Mouse (Mus musculus): ENCODE results near the gene Styx.
A peak's percentile ranks its signal among the peaks of the same experiment; 100 is the strongest.

Styx gene

DNA sequence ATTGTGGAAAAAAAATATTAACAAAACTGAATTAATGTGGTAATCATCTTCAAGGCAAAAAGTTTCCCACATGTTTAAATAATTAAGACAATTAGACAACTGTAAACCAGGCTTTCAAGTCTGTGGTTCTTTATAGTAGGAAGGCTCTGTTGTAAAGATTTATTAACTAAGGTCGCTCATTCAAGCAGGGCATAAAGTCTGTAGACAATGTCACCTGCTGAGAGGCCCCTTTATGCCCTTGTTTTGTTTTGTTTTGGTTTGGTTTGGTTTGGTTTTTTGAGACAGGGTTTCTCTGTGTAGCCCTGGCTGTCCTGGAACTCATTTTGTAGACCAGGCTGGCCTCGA, 88.0 kb downstream of the Styx start:
- no peak for DNase-seq (ENCODE audit: low read depth, low spot score)

DNA sequence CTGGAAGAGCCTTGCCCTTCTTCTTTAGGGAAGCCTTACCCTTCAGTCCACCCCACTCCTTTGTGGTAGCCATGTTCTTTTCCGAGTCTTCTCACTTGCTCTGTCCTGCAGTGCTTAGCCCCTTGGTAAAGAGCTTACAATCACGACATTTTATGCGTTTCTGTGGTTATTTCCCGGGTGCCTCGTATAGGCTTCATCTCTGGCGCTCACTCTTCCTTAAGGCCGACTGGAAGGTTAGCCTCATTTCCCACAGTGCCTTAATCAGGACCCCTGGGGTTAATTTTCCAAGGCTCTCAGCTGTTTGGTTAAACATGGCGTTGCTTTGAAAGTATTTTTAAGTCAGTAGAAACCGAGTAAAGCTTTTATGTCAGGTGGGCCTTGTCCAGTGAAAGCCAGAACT, 88.5 kb downstream of the Styx start:
- DNase-seq (ENCODE audit: low read depth, low spot score): no peak

DNA sequence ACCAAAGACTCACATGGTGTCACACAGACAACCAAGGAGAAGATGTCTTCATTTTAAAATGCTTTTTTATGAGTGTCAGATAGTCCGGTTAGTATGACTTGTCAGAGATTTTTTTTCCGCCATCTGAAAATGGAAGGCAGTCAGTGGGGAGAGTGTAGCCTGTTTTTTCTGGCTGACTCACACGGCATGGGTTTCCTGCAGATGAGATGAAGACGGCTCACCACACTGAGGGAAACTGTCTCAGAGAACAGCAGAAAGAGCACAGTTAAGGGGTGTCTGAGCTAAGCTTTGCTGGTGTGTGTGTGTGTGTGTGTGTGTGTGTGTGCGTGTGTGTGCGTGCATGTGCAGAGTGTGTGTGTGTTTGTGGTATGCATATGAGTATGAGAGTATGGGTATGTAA, 90.4 kb downstream of the Styx start:
- no peak for DNase-seq (ENCODE audit: low read depth, low spot score)

DNA sequence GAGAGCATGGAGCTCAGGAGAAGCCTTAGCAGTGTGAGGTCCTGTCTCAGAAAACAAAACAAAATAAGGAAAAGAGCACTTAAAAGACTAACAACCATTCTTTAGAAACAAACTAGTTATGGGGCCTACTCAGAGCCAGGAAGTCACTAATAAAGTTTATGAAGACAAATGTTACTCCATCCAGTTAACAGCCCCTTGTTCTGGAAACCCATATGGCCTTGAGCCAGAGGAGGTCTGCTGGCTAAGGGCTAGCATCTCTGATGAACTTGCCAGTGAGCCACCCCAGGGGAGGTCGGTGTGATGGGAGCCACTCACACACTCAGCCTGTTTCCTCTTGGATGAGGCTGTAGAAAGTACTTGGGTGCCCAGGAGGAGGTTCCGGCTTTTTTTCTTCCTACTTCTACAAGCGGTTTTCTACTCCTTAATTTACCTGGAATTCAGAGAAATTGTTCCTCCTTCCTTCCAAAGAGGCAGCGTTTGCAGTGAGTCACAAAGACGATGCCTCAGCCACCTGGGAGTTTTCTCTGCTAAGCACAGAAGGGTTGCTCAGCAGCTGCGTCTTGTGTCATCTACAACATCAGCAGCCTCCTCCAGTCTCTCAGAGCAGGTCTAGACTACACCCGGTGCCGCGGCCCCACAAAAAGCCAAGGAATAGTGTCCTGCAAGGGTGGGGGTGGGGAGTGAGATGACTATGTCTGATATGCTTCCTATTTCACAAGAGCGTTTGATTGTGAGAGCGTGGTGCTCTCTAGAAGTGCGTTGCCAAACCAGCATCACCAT, 92.1 kb downstream of the Styx start:
- DNase-seq (ENCODE audit: low read depth, low spot score): no peak

DNA sequence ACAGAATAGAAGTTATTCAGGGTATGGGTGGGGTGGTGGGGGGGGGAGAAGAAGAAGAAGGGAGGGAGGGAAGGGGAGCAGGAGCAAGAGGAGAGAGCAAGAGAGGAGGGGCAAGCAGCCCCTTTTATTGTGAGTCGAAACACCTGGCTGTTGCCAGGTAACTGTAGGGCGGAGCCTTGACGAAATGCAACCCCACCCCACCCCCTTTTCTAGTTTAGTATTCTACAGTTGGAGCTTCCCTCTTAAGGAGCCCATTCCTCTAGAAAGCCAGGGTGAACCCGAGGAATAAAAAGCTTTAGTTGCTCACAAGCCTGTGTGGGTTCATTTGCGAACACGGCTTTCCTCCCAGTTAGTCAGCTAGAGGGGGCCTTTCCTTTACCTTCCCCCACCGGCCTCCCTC, 94.0 kb downstream of the Styx start:
- DNase-seq (ENCODE audit: low read depth, low spot score): peak; percentile 62

DNA sequence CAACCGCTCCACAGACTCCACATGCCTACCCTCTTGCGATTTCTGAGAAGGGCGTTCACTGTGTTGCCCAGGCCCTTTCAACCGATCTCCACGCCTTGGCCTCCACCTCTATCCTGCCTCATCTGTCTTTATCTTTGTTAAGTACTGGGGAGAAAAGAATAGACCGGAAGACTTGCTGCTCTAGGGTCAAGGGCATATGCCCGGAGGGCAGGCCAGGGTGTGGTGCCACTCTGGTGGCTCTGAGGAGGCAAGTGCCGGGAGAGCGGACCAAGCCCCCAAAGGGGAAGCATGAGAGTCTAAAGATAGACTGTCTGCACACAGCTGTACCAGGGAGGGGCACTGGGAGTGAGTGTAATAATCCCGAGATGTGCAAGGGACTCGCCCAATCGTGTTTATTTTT, 94.6 kb downstream of the Styx start:
- peak; percentile 92 for DNase-seq (ENCODE audit: low read depth, low spot score)

DNA sequence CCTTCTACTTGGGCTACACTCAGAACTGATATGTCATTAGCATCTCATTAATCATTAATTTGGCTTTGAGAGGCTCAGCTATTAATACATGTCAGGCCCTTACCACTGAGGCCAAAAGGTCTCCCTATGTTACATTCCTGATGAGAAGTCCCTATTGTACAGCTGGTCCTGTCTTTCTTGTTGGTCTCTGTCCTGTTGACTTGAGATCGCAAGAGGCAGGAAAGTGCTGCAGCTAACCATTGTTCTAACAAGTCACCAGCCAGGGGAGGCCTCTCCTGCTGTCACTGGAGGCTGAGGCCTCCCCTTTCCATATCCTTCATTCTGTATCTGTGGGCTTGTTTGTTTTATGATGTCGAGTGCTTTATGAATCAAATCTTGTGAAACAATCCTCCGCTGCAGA, 95.9 kb downstream of the Styx start:
- DNase-seq (ENCODE audit: low read depth, low spot score): no peak

DNA sequence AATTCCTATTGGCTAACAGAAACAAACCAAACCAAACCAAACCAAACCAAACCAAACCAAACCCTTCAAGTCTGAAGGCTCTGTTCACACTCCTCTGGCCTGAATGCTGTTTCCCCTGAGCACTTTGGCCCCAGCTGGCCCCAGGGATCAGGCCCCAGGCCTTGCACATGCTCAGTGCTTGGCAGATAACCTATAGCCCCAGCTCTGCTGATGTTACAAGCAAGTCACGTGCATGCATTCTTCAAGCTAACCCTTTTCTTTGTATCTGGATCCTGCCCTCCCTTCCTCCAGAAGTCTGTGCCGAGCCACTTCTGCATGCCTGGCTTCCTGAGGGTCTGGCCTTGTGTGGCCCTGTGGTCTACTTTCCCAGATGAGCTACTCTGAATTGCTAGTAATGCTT, 100.2 kb downstream of the Styx start:
- DNase-seq (ENCODE audit: low read depth, low spot score): no peak

DNA sequence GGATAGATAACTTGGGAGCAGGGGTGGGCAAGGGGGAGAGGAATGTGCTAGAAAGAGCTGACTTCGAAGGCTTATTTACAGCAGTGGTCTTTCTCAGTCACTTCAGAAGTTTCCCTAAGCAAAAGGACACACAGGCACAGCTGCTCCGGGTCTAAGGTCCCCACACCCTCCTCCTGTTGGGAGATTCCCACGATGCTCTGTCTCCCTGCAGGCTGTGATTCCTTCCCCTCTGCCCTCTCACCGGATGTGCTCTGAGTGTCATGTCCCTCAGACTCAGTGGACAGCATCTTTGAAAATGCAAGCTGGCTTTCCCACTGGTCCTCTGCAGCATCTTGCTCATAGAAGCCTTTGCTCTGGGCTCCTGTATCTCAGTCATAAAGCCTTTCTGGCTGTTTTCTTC, 101.3 kb downstream of the Styx start:
- no peak for DNase-seq (ENCODE audit: low read depth, low spot score)

DNA sequence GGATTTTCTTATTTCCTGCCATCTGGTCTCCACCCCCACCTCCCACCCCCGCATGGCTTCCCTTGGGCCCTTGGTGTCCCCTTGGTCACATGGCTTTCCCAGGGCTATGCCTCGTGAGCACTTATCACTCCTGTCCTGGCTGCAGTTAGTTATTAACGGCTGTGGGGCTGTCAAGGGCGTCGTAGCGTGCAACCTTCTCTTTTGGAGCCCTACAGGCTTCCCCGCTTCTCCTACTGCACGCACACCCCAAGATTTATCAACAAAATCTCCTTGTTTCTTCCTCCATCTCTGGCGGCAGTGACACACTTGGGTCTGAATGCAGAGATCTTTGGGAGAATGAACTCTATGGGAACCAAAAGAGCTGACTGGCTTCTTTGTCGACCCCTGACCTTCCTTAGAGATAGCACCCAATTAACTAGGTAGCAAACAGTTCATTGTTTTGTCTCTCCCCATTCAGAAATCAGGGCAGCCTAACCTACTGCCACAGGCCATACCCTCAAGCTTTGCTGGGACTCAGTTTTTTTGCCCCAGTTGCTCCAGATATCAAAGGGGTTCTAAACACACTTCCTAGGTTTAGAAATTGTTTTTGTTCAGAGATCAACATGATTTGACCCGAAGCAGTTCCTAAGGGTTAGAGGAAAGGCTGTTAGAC, 102.1 kb downstream of the Styx start:
- no peak for DNase-seq (ENCODE audit: low read depth, low spot score)

DNA sequence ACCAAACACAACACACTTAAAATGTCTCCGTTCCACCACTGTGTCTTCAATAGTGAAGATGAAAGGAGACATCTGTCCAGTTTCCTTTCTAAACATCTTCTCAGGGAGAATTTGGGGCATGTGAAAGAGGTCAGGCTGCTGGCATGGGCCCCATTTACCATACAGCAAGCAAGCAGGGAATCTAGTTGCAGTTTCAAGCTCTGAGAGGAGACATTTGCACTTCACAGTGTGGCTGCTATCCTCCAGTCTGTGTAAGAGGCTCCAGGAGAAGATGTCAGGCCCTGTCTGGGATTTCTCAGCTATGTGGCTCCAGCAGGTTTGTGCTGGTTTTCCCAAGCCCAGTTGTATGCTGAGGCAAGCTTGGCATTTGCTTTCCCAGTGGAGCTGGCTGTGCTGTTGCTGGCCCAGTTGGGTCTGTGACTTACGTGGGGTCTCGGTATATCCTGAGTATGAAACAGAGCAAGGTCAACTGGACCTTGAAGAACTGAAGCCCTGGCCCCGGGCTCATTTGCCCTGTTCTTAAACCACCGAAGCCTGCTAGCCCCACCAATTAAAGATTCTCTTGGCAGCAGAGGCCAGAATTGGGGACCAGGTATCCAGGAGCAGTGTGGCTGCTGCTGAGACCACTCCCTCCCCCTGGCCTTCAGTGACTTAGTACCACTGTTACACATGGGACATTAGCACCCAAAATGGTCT, 102.8 kb downstream of the Styx start:
- DNase-seq (ENCODE audit: low read depth, low spot score): no peak

DNA sequence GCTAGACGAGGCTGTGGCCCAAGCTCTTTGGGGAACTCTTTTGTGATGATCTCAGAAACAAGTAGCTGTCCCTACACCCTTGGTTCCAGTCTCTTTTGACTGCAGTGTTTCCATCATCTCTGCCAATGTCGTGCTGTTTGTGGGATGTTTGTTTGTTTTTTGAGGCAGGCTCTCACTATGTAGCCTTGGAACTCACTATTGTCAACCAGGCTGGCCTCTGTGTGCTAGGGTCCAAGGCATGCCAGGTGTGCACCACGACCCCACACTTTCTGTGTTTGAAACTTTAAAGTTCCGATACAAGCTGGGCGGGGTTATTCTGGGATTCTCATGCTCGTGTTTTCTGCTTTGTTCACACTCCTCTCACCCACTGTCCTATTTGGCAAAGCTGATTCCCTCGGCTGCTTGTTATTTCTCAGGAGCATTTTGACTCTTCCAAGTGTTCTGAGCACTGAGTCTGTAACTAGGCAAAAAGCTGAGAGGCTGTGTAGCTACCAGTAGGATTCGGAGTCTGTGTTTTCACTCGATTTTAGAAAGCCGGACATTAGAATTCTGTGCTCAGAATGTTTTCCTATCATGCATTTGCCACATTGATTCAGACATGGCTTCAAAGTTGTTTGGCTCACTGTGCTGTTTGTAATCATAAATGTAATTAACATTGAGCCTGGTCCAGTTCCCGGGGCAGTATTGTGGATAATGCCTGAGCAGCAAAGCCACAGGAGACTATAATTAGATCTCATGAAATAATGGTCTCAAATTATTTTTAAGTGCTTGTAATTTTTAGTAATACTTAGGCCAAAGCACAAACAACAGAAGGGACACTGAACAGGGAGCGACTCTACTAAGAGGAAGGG, 105.0 kb downstream of the Styx start:
- no peak for DNase-seq (ENCODE audit: low read depth, low spot score)

DNA sequence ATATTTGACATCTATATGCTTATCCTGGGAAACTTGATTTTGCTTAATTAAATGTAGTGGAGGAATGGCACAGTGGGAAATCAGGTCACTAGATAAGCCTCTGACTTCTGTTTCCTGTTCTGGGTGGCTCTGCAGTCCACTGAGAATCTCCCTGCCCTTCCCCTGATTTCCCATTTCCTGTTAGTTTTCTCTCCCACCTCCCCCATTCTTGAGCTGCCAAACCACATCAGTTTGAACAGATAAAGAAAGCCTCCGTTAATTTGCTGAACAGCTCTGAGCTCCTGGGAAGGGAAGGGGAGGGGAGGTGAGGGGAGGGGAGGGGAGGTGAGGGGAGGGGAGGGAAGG, 105.6 kb downstream of the Styx start:
- DNase-seq (ENCODE audit: low read depth, low spot score): no peak

DNA sequence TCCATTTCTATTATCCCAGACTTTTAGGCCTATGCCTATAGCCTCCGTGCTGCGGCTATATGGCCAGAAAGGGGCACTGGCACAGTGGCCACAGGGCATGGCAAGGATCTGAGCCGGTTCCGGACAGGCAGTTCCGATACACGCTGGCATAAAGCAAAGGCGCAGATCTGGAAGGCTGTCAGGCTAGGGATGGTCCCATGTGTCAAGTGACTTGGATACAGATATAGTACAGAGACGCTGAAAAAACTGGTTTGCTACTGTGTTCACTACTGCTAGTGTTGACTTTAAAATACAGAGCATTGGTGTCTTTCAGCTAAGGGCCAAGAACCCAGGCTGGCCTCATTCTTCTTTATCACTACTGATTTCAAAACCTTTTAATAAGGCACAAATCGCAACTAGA, 106.1 kb downstream of the Styx start:
- DNase-seq (ENCODE audit: low read depth, low spot score): no peak

DNA sequence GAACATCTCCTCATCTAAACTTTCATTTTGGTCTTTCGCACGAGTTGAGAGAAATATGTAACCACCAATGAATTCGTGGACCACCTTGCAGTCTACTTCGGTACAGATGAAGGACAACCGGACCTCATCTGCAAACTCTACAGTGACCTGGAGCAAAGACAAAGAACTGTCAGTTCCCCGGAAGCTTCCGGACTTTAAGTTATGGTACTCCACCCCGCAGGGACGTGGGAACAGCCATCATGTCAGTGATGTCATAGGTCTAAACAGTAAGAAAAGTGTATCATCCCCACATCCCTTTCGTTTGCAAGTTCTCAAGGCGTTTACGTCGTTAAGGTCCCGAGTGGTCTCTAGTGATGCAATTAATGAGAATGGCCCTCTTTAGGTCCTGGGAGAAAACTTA, 109.0 kb downstream of the Styx start:
- DNase-seq (ENCODE audit: low read depth, low spot score): no peak

DNA sequence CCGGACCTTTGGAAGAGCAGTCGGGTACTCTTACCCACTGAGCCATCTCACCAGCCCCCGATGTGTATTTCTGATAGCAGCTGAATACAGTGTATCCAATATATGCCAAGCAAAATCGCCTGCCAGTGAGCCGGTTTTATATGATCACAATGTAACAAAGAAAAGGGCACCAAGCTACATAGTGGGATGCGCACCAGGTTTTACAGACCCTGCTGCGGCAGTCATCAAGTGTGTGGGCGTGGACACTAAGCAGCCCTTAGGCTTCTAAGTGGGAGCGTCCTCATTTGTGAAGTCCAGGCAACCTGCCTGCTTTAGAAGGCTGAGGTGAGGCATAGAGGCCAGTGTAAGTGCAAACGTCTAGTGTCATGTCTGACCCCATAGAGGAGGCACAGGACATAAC, 109.6 kb downstream of the Styx start:
- DNase-seq (ENCODE audit: low read depth, low spot score): no peak

DNA sequence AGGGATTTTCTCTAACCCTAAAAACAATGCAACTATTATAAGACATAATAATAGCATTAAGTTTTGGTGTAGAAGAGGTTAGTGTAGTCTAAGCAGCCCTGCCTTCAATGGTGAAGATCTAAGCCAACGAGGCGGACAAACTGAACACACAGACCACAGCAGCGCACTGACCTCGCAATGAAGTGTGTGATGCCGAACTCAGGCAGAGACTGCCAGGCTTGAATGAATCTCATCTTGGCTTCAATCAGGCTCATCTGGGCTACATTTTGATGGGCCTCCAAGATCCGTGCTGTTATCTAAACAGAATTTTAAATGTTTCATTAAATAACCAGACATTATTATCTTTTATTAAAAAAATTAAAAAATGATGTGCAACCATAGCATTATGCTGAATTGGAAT, 111.1 kb downstream of the Styx start:
- DNase-seq (ENCODE audit: low read depth, low spot score): no peak

DNA sequence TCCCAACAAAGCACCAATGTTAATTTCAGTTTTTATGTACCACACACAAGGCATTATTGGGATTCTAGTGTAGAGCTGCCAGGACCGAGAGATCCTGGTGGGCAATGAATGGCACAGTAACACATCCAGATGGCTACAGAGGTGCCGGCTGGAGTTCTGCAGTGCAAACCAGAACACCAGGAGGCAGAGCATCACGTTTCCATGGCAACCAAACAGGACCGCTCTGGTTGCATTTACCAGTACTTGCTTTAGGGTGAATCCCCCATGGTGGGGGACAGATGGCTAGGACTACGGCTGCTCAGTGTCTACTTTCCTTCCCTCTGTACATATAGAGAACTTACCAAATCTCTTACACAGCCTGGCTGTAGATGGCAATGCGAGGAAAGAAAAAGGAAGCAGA, 111.5 kb downstream of the Styx start:
- DNase-seq (ENCODE audit: low read depth, low spot score): no peak

DNA sequence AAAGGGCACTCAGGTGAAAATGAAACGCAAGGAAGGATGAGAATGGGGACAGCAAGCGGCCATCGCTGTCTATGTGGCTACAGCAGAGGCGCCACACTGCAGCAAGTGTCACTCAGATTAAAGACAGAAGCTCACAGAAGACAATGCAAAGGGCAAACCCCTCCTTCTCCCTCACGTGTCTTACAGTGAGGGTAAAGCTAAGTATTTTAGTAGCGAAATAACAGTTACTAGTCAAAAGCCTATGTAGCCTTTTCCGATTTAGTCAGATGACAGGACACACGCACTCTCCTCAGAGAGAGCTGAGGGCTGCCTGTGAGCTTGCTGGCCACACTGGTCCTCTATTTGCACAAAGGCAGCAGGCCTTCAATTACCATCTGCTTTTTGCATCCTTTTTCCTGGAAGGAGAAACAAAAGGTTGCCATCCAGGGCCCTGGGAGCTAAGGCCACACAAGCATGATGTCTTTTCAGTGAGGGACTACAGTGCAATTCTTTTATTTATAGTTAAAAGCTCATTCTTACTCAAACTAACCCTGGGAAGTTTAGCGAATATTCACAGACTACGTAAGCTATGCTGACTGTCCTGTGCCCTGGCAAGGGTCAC, 112.1 kb downstream of the Styx start:
- DNase-seq (ENCODE audit: low read depth, low spot score): no peak

DNA sequence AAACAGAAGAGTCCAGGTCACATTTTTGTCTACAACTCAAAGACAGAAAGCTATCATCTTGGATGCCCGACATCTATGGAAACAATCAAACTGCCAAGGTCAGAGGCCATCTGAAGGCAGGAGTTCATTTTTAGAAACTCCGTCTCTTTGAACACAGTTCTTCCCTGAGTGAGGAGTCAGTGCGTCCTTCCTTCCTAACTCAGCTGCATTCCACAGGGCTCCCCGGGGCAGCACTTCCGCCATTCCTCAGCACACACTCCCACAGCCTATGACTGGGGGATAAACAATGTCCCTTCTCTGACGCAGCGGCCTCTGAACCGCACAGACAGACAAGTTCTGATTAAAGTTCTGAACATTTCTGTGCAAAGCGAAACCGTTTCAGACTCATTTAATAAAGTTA, 112.7 kb downstream of the Styx start:
- DNase-seq (ENCODE audit: low read depth, low spot score): no peak

DNA sequence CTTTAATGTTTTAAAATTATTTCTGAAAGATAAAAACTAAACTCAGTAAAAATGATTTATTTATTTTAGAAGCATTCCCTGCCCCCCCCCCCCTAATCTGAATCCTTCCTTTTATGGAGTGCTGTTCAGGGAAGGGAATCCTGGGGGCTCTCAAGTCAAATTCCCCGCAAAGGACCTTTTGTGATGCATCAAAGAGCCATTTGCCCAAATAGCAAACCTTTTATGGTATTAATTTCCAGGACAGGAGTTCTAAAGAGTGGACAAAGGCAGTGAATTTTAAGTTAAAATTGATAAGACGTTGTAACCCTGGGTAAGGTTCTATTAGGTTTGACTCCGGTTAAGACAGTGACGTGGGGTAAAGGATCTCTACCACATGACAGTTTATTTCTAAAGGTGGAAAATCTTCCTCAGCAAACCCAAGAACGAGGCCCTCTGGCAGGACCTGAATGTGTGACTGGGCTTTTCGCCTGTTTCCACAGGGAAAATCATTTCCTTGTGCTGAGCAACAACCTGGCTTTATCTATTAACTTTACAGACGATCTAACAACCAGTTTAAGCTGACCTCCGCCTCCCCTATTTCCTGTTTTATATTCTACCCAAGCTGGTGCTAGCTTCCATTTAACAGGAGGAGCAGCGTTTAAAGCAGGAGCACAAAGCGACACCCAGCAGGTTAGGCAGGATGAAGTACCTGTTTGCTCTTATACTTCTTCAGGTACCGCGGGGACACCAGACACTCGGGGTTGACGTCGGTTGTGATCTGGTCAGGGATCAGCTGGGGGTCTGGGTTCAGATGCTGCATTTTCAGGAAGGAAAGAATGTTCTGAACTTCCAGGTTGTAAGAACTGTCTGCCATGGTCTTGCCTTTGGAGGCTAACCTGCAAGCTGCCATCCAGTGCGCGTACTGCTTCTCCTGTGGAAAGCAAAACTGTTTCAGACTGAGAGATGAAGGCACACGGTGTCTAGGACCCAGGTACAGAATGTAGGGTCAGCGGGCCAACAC, 113.4 kb downstream of the Styx start:
- no peak for DNase-seq (ENCODE audit: low read depth, low spot score)

Measured in WW6 (cell line).